Comparison of ENCODE assay signal across 8 mouse cellular contexts in the genomic region with DNA sequence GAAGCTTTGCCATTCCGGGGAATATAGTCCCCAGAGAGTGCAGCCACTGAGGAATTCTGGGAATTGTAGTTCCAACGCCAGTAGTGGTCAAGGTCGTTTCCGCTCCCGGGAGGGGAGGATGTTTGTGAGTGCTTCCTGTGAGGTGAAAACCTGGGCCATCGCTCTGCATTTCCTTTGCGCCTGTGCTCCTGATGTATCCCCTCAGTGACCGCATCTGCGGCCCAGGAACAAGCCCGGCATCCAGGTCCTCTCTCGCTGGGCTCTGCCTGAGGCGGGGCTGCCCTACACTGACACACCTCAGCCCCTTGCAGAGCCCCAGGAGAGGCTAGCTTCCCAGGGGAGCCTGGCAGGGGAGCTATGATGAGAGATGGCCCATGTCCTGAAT. TPM values are rescaled to one million over a fixed set of nuclear protein-coding genes. Genes with fewer than 3 reads are reported as not detected.
DNase-seq lines count a peak whose midpoint lies in the region; ATAC-seq and TF ChIP-seq lines count a peak whose summit lies in the region.

A gene (plus strand): TSS at position 133 of the 385 bp plus-strand sequence.

- DNase-seq in CD4-positive, CD25-positive, alpha-beta regulatory T cell, adult 2 months (ENCODE audit: low read depth, low spot score), result peak; percentile 70
- DNase-seq in brain, embryonic 18.5 days (ENCODE audit: low read depth, low spot score), result peak; percentile 81
- DNase-seq in forebrain, embryonic 10.5 days (ENCODE audit: extremely low spot score, low spot score), result peak; percentile 82
- peak; percentile 82 for DNase-seq in kidney, postnatal 10 days
- peak; percentile 79 for DNase-seq in liver, embryonic 11.5 days (ENCODE audit: low spot score)
- DNase-seq in naive thymus-derived CD4-positive, alpha-beta T cell, adult 2 months (ENCODE audit: low read depth), result peak; percentile 59
- peak; percentile 80 for DNase-seq in stomach, postnatal 0 days (ENCODE audit: low spot score)

- no peaks in the 10 kb centered on the region for H3K27me3 ChIP-seq in forebrain, embryonic 10.5 days (ENCODE audit: poor library complexity, severe bottlenecking)
- H3K27me3 ChIP-seq in heart, embryonic 14.5 days (ENCODE audit: control insufficient read depth, insufficient read depth, low read length), result no peaks in the 10 kb centered on the region
- no peaks in the 10 kb centered on the region for H3K27me3 ChIP-seq in liver, embryonic 11.5 days (replicated peaks; ENCODE audit: control insufficient read depth, insufficient read depth, low read length)
- no peaks in the 10 kb centered on the region for H3K27me3 ChIP-seq in stomach, postnatal 0 days (ENCODE audit: control insufficient read depth, insufficient read depth, low read length)

- H3K4me2 ChIP-seq in heart, embryonic 14.5 days (ENCODE audit: low read length), result peak within 1 kb of the TSS; percentile 77
- peak within 1 kb of the TSS; percentile 77 for H3K4me2 ChIP-seq in liver, embryonic 11.5 days
- H3K4me2 ChIP-seq in stomach, postnatal 0 days (replicated peaks; ENCODE audit: low read depth), result peak within 1 kb of the TSS; percentile 92

- peaks cover 25% of the 10 kb centered on the region for H3K36me3 ChIP-seq in forebrain, embryonic 10.5 days (replicated peaks)
- peaks cover 19% of the 10 kb centered on the region for H3K36me3 ChIP-seq in heart, embryonic 14.5 days (ENCODE audit: control insufficient read depth, insufficient read depth, low read length)
- H3K36me3 ChIP-seq in liver, embryonic 11.5 days (ENCODE audit: control insufficient read depth, insufficient read depth, low read length), result peaks cover 7% of the 10 kb centered on the region
- peaks cover 14% of the 10 kb centered on the region for H3K36me3 ChIP-seq in stomach, postnatal 0 days (ENCODE audit: control insufficient read depth, insufficient read depth, low read length)

- no peaks in the 10 kb centered on the region; the same call in none of the 2 replicates for H3K9me3 ChIP-seq in forebrain, embryonic 10.5 days
- 0 out of 2 replicates have a peak, but pooled peaks cover 2% of the 10 kb centered on the region for H3K9me3 ChIP-seq in heart, embryonic 14.5 days (ENCODE audit: control insufficient read depth, low read length)
- H3K9me3 ChIP-seq in liver, embryonic 11.5 days (ENCODE audit: control insufficient read depth, low read length), result no peaks in the 10 kb centered on the region
- no peaks in the 10 kb centered on the region for H3K9me3 ChIP-seq in stomach, postnatal 0 days (ENCODE audit: control insufficient read depth, low read length)

- peak within 1 kb of the TSS; percentile 64 for H3K4me3 ChIP-seq in forebrain, embryonic 10.5 days
- peak within 1 kb of the TSS; percentile 71 to 84 for H3K4me3 ChIP-seq in heart, embryonic 14.5 days (ENCODE audit: control insufficient read depth in 1 of 2, insufficient read depth in 1 of 2, low read depth in 1 of 2, low read length in 2 of 2)
- H3K4me3 ChIP-seq in liver, embryonic 11.5 days (ENCODE audit: low read depth, low read length), result peak within 1 kb of the TSS; percentile 67
- peak within 1 kb of the TSS; percentile 64 for H3K4me3 ChIP-seq in stomach, postnatal 0 days (ENCODE audit: low read depth, low read length)

- peaks cover 10% of the 10 kb centered on the region for H3K4me1 ChIP-seq in forebrain, embryonic 10.5 days
- peaks cover 3 to 5% of the 10 kb centered on the region in 2 experiments; a peak in 3 of 4 replicates for H3K4me1 ChIP-seq in heart, embryonic 14.5 days (ENCODE audit: control insufficient read depth in 2 of 2, insufficient read depth in 2 of 2, low read length in 2 of 2)
- no peaks in the 10 kb centered on the region for H3K4me1 ChIP-seq in liver, embryonic 11.5 days (replicated peaks; ENCODE audit: control insufficient read depth, insufficient read depth, low read length)
- H3K4me1 ChIP-seq in stomach, postnatal 0 days (replicated peaks; ENCODE audit: control insufficient read depth, insufficient read depth), result 0 out of 2 replicates have a peak, but pooled peaks cover 3% of the 10 kb centered on the region

- WGBS in forebrain, embryonic 10.5 days, result under 1% methylated on average over 12 of the region's 12 CpGs
- 0% methylated on average over 12 of the region's 12 CpGs for WGBS in heart, embryonic 14.5 days
- 2% methylated on average over 12 of the region's 12 CpGs for WGBS in liver, embryonic 11.5 days
- under 1% methylated on average over 12 of the region's 12 CpGs for WGBS in stomach, postnatal 0 days

- peak within 1 kb of the TSS; percentile 81 for H3K9ac ChIP-seq in heart, embryonic 14.5 days (ENCODE audit: low read length)
- peak within 1 kb of the TSS; percentile 67 for H3K9ac ChIP-seq in liver, embryonic 11.5 days (ENCODE audit: low read depth, low read length)
- H3K9ac ChIP-seq in stomach, postnatal 0 days (ENCODE audit: low read length), result peak within 1 kb of the TSS; percentile 75

- ATAC-seq in heart, embryonic 14.5 days (ENCODE audit: insufficient number of reproducible peaks, insufficient read depth, low FRiP score, low read depth), result peak; percentile 89
- ATAC-seq in liver, embryonic 11.5 days (replicated peaks; ENCODE audit: low FRiP score), result peak; percentile 94
- peak; percentile 96 for ATAC-seq in stomach, postnatal 0 days (ENCODE audit: low FRiP score, low TSS enrichment)

- TF ChIP-seq CTCF in stomach, postnatal 0 days (IDR thresholded peaks at IDR 0.05; ENCODE audit: low read depth), result no peak

- TF ChIP-seq EP300 in stomach, postnatal 0 days (optimal IDR thresholded peaks at IDR 0.05), result no peak

- H3K27ac ChIP-seq in forebrain, embryonic 10.5 days, result peak within 1 kb of the TSS; percentile 85
- peak within 1 kb of the TSS; percentile 69 to 71 for H3K27ac ChIP-seq in heart, embryonic 14.5 days (replicated peaks in 1 of 2; ENCODE audit: control insufficient read depth in 1 of 2, insufficient read depth in 1 of 2, low read depth in 2 of 2, low read length in 2 of 2)
- no peak within 1 kb of the TSS for H3K27ac ChIP-seq in liver, embryonic 11.5 days (ENCODE audit: low read depth, low read length)
- H3K27ac ChIP-seq in stomach, postnatal 0 days (replicated peaks), result 0 out of 2 replicates have a peak within 1 kb of the TSS, but pooled peaks have one; percentile 56

RNA-seq across cellular contexts. Expression of the gene that starts here (rescaled TPM):
- 7.1 and 9.6 TPM in 2 replicates for polyA plus RNA-seq in forebrain, embryonic 10.5 days (2016; fragmentation: Nextera tagmentation; extraction: Ambion mirVana)
- polyA plus RNA-seq in heart, embryonic 14.5 days (2014; fragmentation: Nextera tagmentation; extraction: Ambion mirVana), result 5.0 and 6.5 TPM in 2 replicates
- polyA plus RNA-seq in liver, embryonic 11.5 days (2014; fragmentation: Nextera tagmentation; extraction: Ambion mirVana), result 3.5 and 3.8 TPM in 2 replicates
- polyA plus RNA-seq in stomach, postnatal 0 days (2015; fragmentation: Nextera tagmentation; extraction: Ambion mirVana), result 4.3 TPM in 2 replicates
